Mouse (Mus musculus) adrenal gland, postnatal 10 days (tissue): Measurements from ENCODE around the gene Gm13083. TPM values are rescaled to one million over a fixed set of nuclear protein-coding genes. Genes with fewer than 3 reads are reported as not detected.
"Not testable (repeated sequence)": the region's sequence is repeated elsewhere in the genome, so short reads cannot be mapped to it uniquely, and the experiment has no call there.

Experiments
- DNase-seq: peaks from one replicate; pipeline ENCODE4 v3.0.0; 2021; ENCODE audit warnings: mixed read lengths
- long read RNA-seq, 2 experiments: library from polyadenylated mRNA; stranded (forward); transcript quantifications; one replicate each; pipeline ENCODE4 v2.0.0; 2021
- total RNA-seq, 2 experiments: library from RNA; stranded (reverse); gene quantifications; 2 replicates each; pipeline ENCODE4 v1.2.3; 2021

The Gm13083 gene
- total RNA-seq: not detected
- long read RNA-seq, experiment 1: 0 reads
- long read RNA-seq, experiment 2: 0 reads

DNA sequence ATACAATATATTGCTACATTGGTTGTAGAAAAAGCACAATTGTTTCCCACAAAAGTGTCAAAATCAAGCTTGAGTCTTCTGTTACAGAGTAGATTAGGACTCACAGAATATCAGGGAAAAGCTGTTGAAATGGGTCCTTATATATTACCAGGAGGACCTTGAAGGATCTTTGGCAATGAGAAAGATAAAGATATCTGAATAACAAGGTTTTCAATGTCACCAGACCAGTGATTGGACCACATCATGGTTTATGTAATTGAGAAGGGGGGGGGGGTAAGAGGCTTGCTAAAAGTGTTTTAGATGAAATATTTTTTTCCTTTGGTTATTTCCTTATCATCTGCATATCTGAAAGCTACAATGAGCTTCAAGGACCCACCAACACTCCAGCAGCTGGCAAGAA lies at the start of gene Gm13083:
Gm13083 (plus strand) TSS at position 301 of the 400 bp plus-strand sequence.
- DNase-seq: not testable (repeated sequence)

DNA sequence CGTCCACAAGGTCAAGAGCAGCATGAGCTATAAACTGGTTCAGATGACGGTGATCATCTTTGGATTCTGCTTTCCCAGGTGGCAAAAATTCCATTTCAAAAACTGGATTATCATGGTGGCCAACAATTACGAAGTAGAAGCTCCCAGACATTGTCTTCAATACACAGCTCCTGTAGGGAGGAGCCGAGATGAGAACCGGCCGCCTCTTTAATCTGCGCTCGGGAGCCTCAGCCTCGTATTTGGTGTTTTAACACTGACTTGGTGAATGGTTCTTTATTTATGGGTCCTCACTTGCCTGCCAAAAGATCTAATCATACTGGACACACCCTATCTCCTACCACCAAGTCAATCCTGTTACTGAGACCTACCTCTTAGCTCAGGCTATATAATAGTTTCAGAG lies 2.9 kb upstream of the Gm13083 start:
- DNase-seq: not testable (repeated sequence)

DNA sequence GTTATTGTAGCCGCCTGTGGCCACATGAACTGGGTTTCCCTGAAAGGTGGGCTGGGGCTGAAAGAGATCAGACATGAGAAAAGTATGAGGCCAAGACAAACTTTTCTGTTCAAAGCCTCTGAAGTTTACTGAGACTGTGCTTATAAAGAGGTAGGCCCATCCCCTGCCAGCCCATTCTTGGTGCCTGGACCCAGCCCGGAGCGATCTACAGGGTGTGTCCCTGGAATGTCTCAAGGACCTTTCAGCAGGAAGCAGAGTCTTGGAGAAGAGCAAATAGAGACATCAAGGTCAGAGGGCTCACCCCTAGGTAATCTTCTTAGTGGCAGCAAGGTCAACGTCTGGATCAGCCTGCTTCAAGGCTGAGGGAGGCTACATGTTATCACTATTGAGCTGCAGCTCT lies 3.3 kb downstream of the Gm13083 start:
- DNase-seq: not testable (repeated sequence)

DNA sequence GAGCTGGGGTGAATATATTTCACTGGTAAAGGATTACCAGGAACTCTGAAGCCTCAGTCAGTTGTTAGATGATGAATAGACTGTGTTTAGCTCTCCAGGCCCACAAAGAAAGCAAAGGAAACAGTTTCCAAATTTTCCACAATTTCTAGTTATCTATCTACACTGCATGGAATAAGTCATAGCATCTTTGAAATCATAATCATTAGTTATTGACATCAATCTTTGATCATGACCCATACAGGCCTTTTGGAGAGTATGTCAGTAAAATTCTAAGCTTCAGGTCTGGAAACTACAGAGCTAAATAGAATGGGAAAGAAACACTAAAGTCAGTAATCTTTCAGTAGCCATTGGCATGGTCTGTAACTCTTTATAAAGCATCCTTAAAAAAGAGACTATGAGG lies 42.3 kb downstream of the Gm13083 start, which contains the start of gene Gm13088:
Gm13088 (minus strand) TSS at position 101 of the 400 bp plus-strand sequence.
- not testable (repeated sequence) for DNase-seq

Other genes starting within 250 kb of the Gm13083 start
- not detected for gene Pramel1, start 220.6 kb upstream of the Gm13083 start, total RNA-seq
- 10 to 100 TPM; 10.8 to 11.7 TPM for gene Pramef8, start 202.6 kb upstream of the Gm13083 start, total RNA-seq
- gene Oog4, start 164.7 kb upstream of the Gm13083 start, total RNA-seq: not detected
- gene Gm13043, start 103.7 kb upstream of the Gm13083 start, total RNA-seq: not detected
- not detected for gene Gm13040, start 79.0 kb upstream of the Gm13083 start, total RNA-seq
- gene BC080695, start 63.3 kb upstream of the Gm13083 start, total RNA-seq: not detected
- gene Gm13057, start 63.3 kb upstream of the Gm13083 start, total RNA-seq: not detected
- gene Gm13088, start 42.2 kb downstream of the Gm13083 start, total RNA-seq: not detected
- gene Gm13089, start 87.7 kb downstream of the Gm13083 start, total RNA-seq: not detected
- not detected for gene Gm13078, start 104.5 kb downstream of the Gm13083 start, total RNA-seq
- gene Gm13023, start 174.3 kb downstream of the Gm13083 start, total RNA-seq: not detected
- not detected for gene Gm13084, start 201.1 kb downstream of the Gm13083 start, total RNA-seq
- not detected for gene Gm13103, start 231.5 kb downstream of the Gm13083 start, total RNA-seq